Mouse (Mus musculus): ENCODE data around the gene Olfr467. TPM values are rescaled to one million over a fixed set of nuclear protein-coding genes. Genes with fewer than 3 reads are reported as not detected.
"Not testable (repeated sequence)": the region's sequence is repeated elsewhere in the genome, so short reads cannot be mapped to it uniquely, and the experiment has no call there.

Gene Olfr467
- not detected in 2 replicates for polyA plus RNA-seq (2015; fragmentation: Nextera tagmentation; extraction: Ambion mirVana)

DNA sequence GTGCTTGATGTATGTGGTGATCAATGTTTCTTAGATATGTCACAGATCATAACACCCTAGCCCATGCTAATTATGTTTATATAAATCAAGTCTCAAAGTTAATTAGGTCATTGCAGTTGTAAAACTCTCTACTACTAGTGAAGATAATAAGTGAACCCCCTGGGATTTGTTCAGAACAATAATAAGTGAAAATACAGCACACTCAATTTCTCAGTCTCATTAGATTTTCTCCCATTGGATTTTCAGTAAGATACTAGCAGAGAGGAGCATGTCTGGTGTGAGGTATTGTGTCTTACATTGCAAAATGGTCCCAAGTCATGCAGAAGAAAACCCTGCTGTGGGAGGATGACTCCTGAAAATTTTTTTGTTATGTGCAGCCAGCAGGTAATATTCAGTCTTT lies at the start of gene Olfr467:
Gene Olfr467 (plus strand): TSS at position 301 of the 400 bp plus-strand sequence.
- Histone ChIP-seq H3K27ac (no peak within 1 kb of the TSS), H3K4me2 (no peak within 1 kb of the TSS), H3K9me3 (replicated peaks) (no peaks in the 10 kb centered on the region), H3K4me3 (replicated peaks) (no peak within 1 kb of the TSS), H3K9ac (no peak within 1 kb of the TSS), H3K4me1 (replicated peaks) (no peaks in the 10 kb centered on the region), H3K27me3 (no peaks in the 10 kb centered on the region), H3K36me3 (no peaks in the 10 kb centered on the region)
- ATAC-seq (ENCODE audit: low read depth) (no peak), DNase-seq (no peak)

DNA sequence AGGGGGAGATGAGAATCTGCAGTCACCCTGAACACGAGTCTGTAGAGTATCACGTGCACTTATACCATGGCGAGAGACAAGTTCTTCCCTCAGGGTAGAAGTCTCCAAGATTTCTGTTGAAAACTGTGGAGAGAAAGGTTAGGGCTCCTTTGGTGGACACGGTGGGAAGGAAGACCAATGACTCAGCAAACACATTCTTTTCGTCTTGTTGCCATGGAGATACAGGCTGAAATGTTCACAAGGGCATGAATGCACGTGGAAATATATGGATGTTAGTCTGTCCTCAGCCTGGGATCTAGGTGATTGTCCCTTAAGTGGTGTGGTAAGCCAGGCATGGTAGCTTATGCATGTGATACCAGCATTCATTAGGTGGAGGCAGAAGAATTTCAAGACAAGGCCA lies 41.3 kb upstream of the Olfr467 start:
- Histone ChIP-seq H3K27ac (no peak overlapping the region), H3K4me2 (no peak overlapping the region), H3K36me3 (no peaks in the 10 kb centered on the region), H3K4me3 (replicated peaks) (no peak overlapping the region), H3K4me1 (replicated peaks) (no peaks in the 10 kb centered on the region), H3K9ac (no peak overlapping the region), H3K27me3 (no peaks in the 10 kb centered on the region), H3K9me3 (replicated peaks) (no peaks in the 10 kb centered on the region)
- no peak for DNase-seq
- no peak for ATAC-seq (ENCODE audit: low read depth)
- 52% methylated on average over 6 of the region's 6 CpGs for WGBS (ENCODE audit: insufficient replicate concordance)

DNA sequence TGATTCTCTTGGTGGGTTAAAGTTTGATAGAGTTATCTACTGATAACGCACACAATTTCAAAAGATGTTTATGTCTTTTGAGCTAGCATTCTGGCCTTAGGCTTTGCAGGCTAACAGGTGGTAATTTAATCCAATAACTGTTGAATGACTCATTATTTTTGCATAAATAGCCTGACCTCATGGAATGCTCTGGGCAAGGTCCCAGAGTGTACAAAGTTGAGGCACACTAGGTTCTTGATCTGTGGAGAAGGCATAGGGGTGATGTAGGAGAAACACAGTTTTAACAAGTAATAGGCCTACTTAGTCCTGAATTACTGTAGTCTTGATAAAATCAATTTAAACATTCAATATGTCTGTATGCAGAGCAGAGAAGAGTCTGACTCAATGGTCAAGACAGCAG lies 33.8 kb upstream of the Olfr467 start:
- no peaks in the 10 kb centered on the region for H3K36me3 ChIP-seq
- H3K4me3 ChIP-seq (replicated peaks) = no peak overlapping the region
- no peak overlapping the region for H3K27ac ChIP-seq
- H3K27me3 ChIP-seq = no peaks in the 10 kb centered on the region
- WGBS (ENCODE audit: insufficient replicate concordance) = 36% methylated on average over 1 of the region's 1 CpGs
- DNase-seq (no peak), ATAC-seq (ENCODE audit: low read depth) (no peak)
- no peak overlapping the region for H3K9ac ChIP-seq
- no peaks in the 10 kb centered on the region for H3K4me1 ChIP-seq (replicated peaks)
- H3K4me2 ChIP-seq = no peak overlapping the region
- H3K9me3 ChIP-seq (replicated peaks) = no peaks in the 10 kb centered on the region

GRCm38 (mm10) chr7:107779611-107780010 lies 32.5 kb upstream of the Olfr467 start:
- no peak overlapping the region for H3K9ac ChIP-seq
- H3K4me3 ChIP-seq (replicated peaks) = no peak overlapping the region
- no peaks in the 10 kb centered on the region for H3K9me3 ChIP-seq (replicated peaks)
- no peak for ATAC-seq (ENCODE audit: low read depth)
- no peaks in the 10 kb centered on the region for H3K4me1 ChIP-seq (replicated peaks)
- no peak overlapping the region for H3K27ac ChIP-seq
- no peak for DNase-seq
- H3K36me3 ChIP-seq = no peaks in the 10 kb centered on the region
- no peaks in the 10 kb centered on the region for H3K27me3 ChIP-seq
- 29% methylated on average over 4 of the region's 4 CpGs for WGBS (ENCODE audit: insufficient replicate concordance)
- H3K4me2 ChIP-seq = no peak overlapping the region

DNA sequence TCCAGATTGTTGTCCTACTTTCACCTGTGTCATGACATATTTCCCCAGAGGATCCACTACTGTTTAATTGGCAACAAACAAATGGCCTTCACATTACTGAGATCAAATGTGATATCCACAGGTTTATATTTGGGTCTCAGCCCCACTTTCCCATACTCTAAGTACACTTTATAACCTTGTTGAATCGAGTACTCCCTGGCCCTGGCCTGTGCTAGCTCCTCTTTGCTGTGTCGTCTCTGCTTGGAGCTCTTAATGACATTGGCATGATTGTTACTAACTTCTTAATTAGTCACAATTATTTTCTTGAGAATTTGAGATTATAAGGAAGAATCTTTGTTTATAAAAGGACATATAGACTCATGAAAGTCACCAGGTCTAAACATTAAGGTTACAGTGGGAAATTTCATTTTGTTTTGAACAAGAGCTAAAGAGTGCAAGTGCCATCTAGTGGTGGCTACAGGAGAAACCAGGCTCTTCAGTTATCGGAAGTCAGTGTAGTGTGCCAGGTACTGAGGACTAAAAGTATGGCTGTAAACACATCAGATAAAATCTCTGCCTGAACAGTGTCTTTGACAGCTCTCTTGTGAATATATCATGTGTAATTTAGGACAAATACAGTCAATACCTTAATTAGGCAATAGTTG lies 24.0 kb upstream of the Olfr467 start:
- Histone ChIP-seq H3K4me3 (replicated peaks) (no peak overlapping the region), H3K27ac (no peak overlapping the region)
- DNase-seq = no peak

GRCm38 (mm10) chr7:107796500-107796899 lies 15.6 kb upstream of the Olfr467 start:
- H3K9ac ChIP-seq = no peak overlapping the region
- H3K27ac ChIP-seq = no peak overlapping the region
- 49% methylated on average over 2 of the region's 2 CpGs for WGBS (ENCODE audit: insufficient replicate concordance)
- H3K4me1 ChIP-seq (replicated peaks) = no peaks in the 10 kb centered on the region
- DNase-seq = no peak
- no peaks in the 10 kb centered on the region for H3K9me3 ChIP-seq (replicated peaks)
- H3K27me3 ChIP-seq = no peaks in the 10 kb centered on the region
- ATAC-seq (ENCODE audit: low read depth) = no peak
- H3K36me3 ChIP-seq = no peaks in the 10 kb centered on the region
- no peak overlapping the region for H3K4me2 ChIP-seq
- H3K4me3 ChIP-seq (replicated peaks) = no peak overlapping the region

More for the DNA sequence above, 24.0 kb upstream of the Olfr467 start:
- no peaks in the 10 kb centered on the region for H3K4me1 ChIP-seq (replicated peaks)
- WGBS (ENCODE audit: insufficient replicate concordance) = 43% methylated on average over 3 of the region's 3 CpGs
- no peaks in the 10 kb centered on the region for H3K36me3 ChIP-seq
- no peaks in the 10 kb centered on the region for H3K27me3 ChIP-seq
- no peak for ATAC-seq (ENCODE audit: low read depth)
- H3K9ac ChIP-seq = no peak overlapping the region
- H3K4me2 ChIP-seq = no peak overlapping the region
- no peaks in the 10 kb centered on the region for H3K9me3 ChIP-seq (replicated peaks)

- Histone ChIP-seq H3K27ac (no peak within 1 kb of the TSS), H3K4me2 (no peak within 1 kb of the TSS), H3K27me3 (no peaks in the 10 kb centered on the region), H3K4me3 (replicated peaks) (no peak within 1 kb of the TSS), H3K36me3 (no peaks in the 10 kb centered on the region), H3K9me3 (replicated peaks) (no peaks in the 10 kb centered on the region), H3K9ac (no peak within 1 kb of the TSS), H3K4me1 (replicated peaks) (no peaks in the 10 kb centered on the region)
- no peak for ATAC-seq (ENCODE audit: low read depth)
- 70% methylated on average over 2 of the region's 2 CpGs for WGBS (ENCODE audit: insufficient replicate concordance)
- DNase-seq = no peak
Observed at GRCm38 (mm10) chr7:107801108-107801507, 11.0 kb upstream of the Olfr467 start, which contains the start of gene Ovch2. Gene Ovch2 (minus strand): TSS chr7:107801208.

GRCm38 (mm10) chr7:107802138-107802537 lies 9.9 kb upstream of the Olfr467 start:
- WGBS (ENCODE audit: insufficient replicate concordance) = 42% methylated on average over 3 of the region's 3 CpGs
- no peaks in the 10 kb centered on the region for H3K9me3 ChIP-seq (replicated peaks)
- no peaks in the 10 kb centered on the region for H3K27me3 ChIP-seq
- DNase-seq (no peak), ATAC-seq (ENCODE audit: low read depth) (no peak)
- no peak overlapping the region for H3K4me3 ChIP-seq (replicated peaks)
- no peaks in the 10 kb centered on the region for H3K36me3 ChIP-seq
- no peak overlapping the region for H3K9ac ChIP-seq
- H3K27ac ChIP-seq = no peak overlapping the region
- H3K4me1 ChIP-seq (replicated peaks) = no peaks in the 10 kb centered on the region
- no peak overlapping the region for H3K4me2 ChIP-seq

GRCm38 (mm10) chr7:107819442-107819841 lies 7.4 kb downstream of the Olfr467 start:
- DNase-seq = no peak

GRCm38 (mm10) chr7:107823867-107824266 lies 11.8 kb downstream of the Olfr467 start:
- 31% methylated on average over 2 of the region's 2 CpGs for WGBS (ENCODE audit: insufficient replicate concordance)
- H3K4me3 ChIP-seq (replicated peaks); H3K36me3 ChIP-seq; ATAC-seq (ENCODE audit: low read depth); H3K27me3 ChIP-seq; H3K9ac ChIP-seq; H3K4me1 ChIP-seq (replicated peaks); H3K4me2 ChIP-seq; H3K27ac ChIP-seq; H3K9me3 ChIP-seq (replicated peaks); DNase-seq: not testable (repeated sequence)

More at GRCm38 (mm10) chr7:107819442-107819841, 7.4 kb downstream of the Olfr467 start:
- no peak for ATAC-seq (ENCODE audit: low read depth)
- Histone ChIP-seq H3K4me3 (replicated peaks) (no peak overlapping the region), H3K4me2 (no peak overlapping the region), H3K9ac (no peak overlapping the region), H3K36me3 (no peaks in the 10 kb centered on the region), H3K9me3 (replicated peaks) (no peaks in the 10 kb centered on the region), H3K4me1 (replicated peaks) (no peaks in the 10 kb centered on the region), H3K27me3 (no peaks in the 10 kb centered on the region), H3K27ac (no peak overlapping the region)

DNA sequence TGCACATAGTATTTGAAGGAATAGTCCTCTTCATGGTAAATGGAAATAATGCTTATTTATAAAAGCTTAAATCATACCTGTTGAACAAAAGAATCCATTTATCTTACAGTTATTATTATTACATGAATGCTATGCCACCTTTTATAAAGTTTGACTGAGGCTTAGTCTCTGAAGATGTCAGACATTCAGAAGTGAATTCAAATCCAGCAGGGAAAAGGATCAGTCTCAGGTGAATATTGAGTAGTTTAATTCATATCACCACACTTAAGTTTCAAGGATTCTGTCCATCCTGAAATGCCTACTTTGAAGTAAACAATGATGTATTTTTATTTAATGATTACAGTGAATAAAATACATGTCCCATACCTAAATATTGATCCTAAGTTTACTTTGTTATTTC lies 13.4 kb downstream of the Olfr467 start, which contains the start of gene Olfr469:
Gene Olfr469 (minus strand): TSS at position 101 of the 400 bp plus-strand sequence.
- not testable (repeated sequence) for H3K27ac ChIP-seq; H3K4me1 ChIP-seq (replicated peaks); H3K9me3 ChIP-seq (replicated peaks); H3K4me3 ChIP-seq (replicated peaks); H3K9ac ChIP-seq; DNase-seq; H3K27me3 ChIP-seq; ATAC-seq (ENCODE audit: low read depth); H3K4me2 ChIP-seq; H3K36me3 ChIP-seq

- H3K9ac ChIP-seq = no peak overlapping the region
- H3K4me1 ChIP-seq (replicated peaks) = no peaks in the 10 kb centered on the region
- no peak overlapping the region for H3K4me3 ChIP-seq (replicated peaks)
- H3K36me3 ChIP-seq = no peaks in the 10 kb centered on the region
- no peaks in the 10 kb centered on the region for H3K9me3 ChIP-seq (replicated peaks)
- H3K27me3 ChIP-seq = no peaks in the 10 kb centered on the region
- no peak overlapping the region for H3K4me2 ChIP-seq
- 45% methylated on average over 1 of the region's 1 CpGs for WGBS (ENCODE audit: insufficient replicate concordance)
- ATAC-seq (ENCODE audit: low read depth) (no peak), DNase-seq (no peak)
- no peak overlapping the region for H3K27ac ChIP-seq
Observed at GRCm38 (mm10) chr7:107841719-107842118, 29.7 kb downstream of the Olfr467 start.
